Mouse (Mus musculus) midbrain, embryonic 14.5 days (tissue): ENCODE measurements at regions not wholly inside any gene's neighbourhood (a gene's known extent, or its start where the extent isn't known, plus 50 kb on each side); places are given as distances from the start of the nearest gene placed in this dataset.

Experiments used
- ATAC-seq: fragments of 200-750 bp; cut with Nextera tagmentation; 2 replicates; pipeline ENCODE4 v1.8.0; 2017; ENCODE audit warnings: moderate number of reproducible peaks, moderate library complexity; ENCODE audit not compliant: low FRiP score, low TSS enrichment
- DNase-seq: peaks from one replicate; pipeline ENCODE4 v3.0.0-alpha.2; 2015
- H3K27ac ChIP-seq: fragments of 300-500 bp; sonication (generic); replicated peaks from 2 replicates; pipeline ENCODE4 v1.5.1; 2014; ENCODE audit warnings: mild to moderate bottlenecking, low read depth, low read length, moderate library complexity
- H3K27me3 ChIP-seq: fragments of 300-500 bp; sonication (generic); 2 replicates; pipeline ENCODE4 v1.6.1; 2014; ENCODE audit warnings: low read length, control low read depth, mixed read lengths; ENCODE audit not compliant: control insufficient read depth, insufficient read depth
- H3K36me3 ChIP-seq: fragments of 300-500 bp; sonication (generic); 2 replicates; pipeline ENCODE4 v1.6.1; 2014; ENCODE audit warnings: low read length, control low read depth; ENCODE audit not compliant: control insufficient read depth, insufficient read depth
- H3K4me1 ChIP-seq: fragments of 300-500 bp; sonication (generic); 2 replicates; pipeline ENCODE4 v1.6.1; 2014; ENCODE audit warnings: mild to moderate bottlenecking, antibody characterized with exemption, low read length, control low read depth; ENCODE audit not compliant: control insufficient read depth, insufficient read depth
- H3K4me2 ChIP-seq: fragments of 300-500 bp; sonication (generic); 2 replicates; pipeline ENCODE4 v1.6.1; 2014; ENCODE audit warnings: mild to moderate bottlenecking, low read length, moderate library complexity
- H3K4me3 ChIP-seq: fragments of 300-500 bp; sonication (generic); replicated peaks from 2 replicates; pipeline ENCODE4 v1.5.1; 2014; ENCODE audit warnings: low read depth, low read length
- H3K9ac ChIP-seq: fragments of 300-500 bp; sonication (generic); replicated peaks from 2 replicates; pipeline ENCODE4 v1.6.1; 2014; ENCODE audit warnings: mild to moderate bottlenecking, low read length, moderate library complexity
- H3K9me3 ChIP-seq: fragments of 300-500 bp; sonication (generic); 2 replicates; pipeline ENCODE4 v1.6.1; 2016; ENCODE audit warnings: low read length, control low read depth, mixed read lengths; ENCODE audit not compliant: control insufficient read depth
- WGBS: fragments of 180-500 bp; shearing (Covaris S2); extraction: QIAGEN DNeasy Blood & Tissue Kit; methylation state at CpG from one replicate; pipeline ENCODE4 v1.1.7; 2014; 5-methylcytosine and 5-hydroxymethylcytosine counted together

DNA sequence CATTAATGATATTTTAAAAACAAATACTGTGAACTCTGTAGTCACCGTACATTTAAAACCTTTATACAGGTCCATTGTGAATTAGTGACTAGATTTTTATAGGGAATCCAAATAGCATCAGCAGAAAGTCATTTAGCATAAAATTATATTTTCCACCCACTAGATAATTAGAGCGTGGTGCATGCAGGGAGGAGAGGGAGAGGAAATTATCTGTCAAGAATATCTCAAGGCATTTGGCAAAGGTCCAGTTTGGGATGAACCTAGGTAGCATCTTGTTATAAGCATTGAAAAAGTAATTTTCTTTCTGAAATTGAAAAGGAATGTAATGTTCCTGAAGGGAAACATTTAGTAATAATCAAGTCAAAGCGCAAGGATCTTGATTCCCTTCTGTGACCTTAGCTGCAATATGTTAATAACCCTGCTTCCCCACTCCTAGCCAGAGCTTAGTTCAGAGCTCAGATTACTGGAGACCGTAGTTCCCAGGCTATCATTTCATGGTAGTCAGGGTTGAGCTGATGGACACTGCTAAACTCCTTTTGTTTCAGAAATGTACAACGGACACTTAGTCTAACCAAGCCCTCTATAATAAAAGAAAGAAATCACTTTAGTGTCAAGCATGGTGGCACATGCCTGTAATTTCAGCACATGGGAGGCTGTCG is 200.8 kb upstream of the Slc39a10 start:
- H3K9ac ChIP-seq = no peak overlapping the region
- no peak overlapping the region for H3K27ac ChIP-seq
- H3K27me3 ChIP-seq = no peaks in the 10 kb centered on the region
- WGBS = 37% methylated on average over 6 of the region's 6 CpGs
- H3K4me3 ChIP-seq = no peak overlapping the region
- no peaks in the 10 kb centered on the region; the same call in 1 of the 2 replicates for H3K4me1 ChIP-seq
- H3K36me3 ChIP-seq = no peaks in the 10 kb centered on the region
- H3K9me3 ChIP-seq = no peaks in the 10 kb centered on the region
- peak; percentile 44; the same call in 1 of the 2 replicates for ATAC-seq
- peak; percentile 58 for DNase-seq
- H3K4me2 ChIP-seq = no peak overlapping the region

DNA sequence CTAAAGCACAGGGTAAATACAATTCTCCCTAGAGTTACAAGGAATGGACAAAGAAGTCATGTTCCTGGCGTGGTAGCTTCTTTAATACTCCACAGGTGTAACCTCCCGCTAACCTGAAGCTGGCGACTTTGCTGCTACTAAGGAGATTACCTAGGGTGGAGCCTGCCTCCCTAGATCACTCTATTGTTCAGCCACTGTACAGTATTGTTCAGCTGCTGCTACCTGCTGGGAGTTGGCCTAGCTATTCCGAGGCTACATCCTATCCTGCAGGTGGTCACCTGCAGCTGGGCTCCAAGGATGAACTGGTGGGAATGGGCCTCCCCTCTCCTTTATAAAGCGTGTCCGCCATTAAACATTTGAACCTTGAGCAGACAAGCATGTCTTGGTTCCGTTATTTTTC is 183.8 kb upstream of the Slc39a10 start:
- Histone ChIP-seq H3K9ac (no peak overlapping the region), H3K4me2 (no peak overlapping the region), H3K27me3 (no peaks in the 10 kb centered on the region), H3K36me3 (no peaks in the 10 kb centered on the region), H3K4me1 (no peaks in the 10 kb centered on the region), H3K9me3 (no peaks in the 10 kb centered on the region; the same call in 1 of the 2 replicates), H3K4me3 (no peak overlapping the region), H3K27ac (no peak overlapping the region)
- ATAC-seq = no peak
- WGBS = 87% methylated on average over 7 of the region's 7 CpGs
- DNase-seq = no peak

DNA sequence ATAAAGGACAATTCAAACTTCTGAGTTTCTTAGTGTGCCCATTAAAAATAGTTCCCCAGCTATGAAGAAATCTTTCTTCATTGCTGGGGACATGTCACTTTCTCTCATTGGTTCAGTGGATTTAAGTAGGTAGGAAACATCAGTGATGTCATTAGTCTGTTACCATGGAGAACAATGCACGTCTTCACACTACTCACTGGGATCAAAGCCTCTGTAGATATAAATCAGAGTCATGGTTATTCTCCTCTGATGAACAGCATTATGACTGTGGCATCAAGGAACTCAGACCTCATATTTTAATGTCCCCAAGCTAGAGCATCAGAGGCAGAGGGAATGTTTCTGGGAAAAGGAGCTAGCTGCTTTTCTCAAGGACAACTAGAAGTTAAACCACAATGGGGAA is 165.5 kb upstream of the Slc39a10 start:
- ATAC-seq (no peak), DNase-seq (no peak)
- Histone ChIP-seq H3K27ac (no peak overlapping the region), H3K9me3 (no peaks in the 10 kb centered on the region), H3K4me3 (no peak overlapping the region), H3K36me3 (no peaks in the 10 kb centered on the region), H3K4me1 (no peaks in the 10 kb centered on the region), H3K4me2 (no peak overlapping the region), H3K9ac (no peak overlapping the region), H3K27me3 (no peaks in the 10 kb centered on the region)
- 49% methylated on average over 1 of the region's 1 CpGs for WGBS

GRCm38 (mm10) chr1:47057344-47057743 is 164.7 kb upstream of the Slc39a10 start:
- WGBS = 73% methylated on average over 3 of the region's 3 CpGs
- H3K27ac ChIP-seq = no peak overlapping the region
- H3K9me3 ChIP-seq = no peaks in the 10 kb centered on the region
- no peaks in the 10 kb centered on the region for H3K36me3 ChIP-seq
- H3K4me2 ChIP-seq = no peak overlapping the region
- no peaks in the 10 kb centered on the region for H3K4me1 ChIP-seq
- DNase-seq = no peak
- no peaks in the 10 kb centered on the region for H3K27me3 ChIP-seq
- H3K4me3 ChIP-seq = no peak overlapping the region
- no peak overlapping the region for H3K9ac ChIP-seq
- ATAC-seq = no peak

GRCm38 (mm10) chr1:47051109-47051508 is 158.5 kb upstream of the Slc39a10 start:
- Histone ChIP-seq H3K9me3 (no peaks in the 10 kb centered on the region), H3K27me3 (no peaks in the 10 kb centered on the region), H3K36me3 (no peaks in the 10 kb centered on the region), H3K9ac (no peak overlapping the region), H3K4me3 (no peak overlapping the region), H3K27ac (no peak overlapping the region), H3K4me1 (no peaks in the 10 kb centered on the region), H3K4me2 (no peak overlapping the region)
- ATAC-seq (no peak), DNase-seq (no peak)

DNA sequence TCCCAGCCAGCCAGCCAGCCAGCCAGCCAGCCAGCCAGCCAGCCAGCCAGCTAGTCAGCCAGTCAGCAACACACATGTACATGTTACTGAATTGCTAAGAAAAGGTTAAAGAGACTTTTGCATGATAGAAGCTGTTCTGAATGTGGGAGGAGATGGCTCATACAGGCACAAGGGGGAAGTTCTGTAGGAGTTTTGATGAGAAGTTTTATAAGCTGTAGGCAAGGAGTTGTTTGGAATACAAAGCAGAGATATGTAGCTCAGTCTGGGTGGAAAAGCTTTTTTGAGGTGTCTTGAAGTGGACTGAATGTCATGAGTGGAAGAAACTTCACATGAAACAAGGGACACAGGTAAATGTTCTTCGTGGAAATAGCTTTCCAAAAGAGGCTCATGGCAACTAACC is 157.8 kb upstream of the Slc39a10 start:
- no peak for ATAC-seq
- Histone ChIP-seq H3K9ac (no peak overlapping the region), H3K4me1 (no peaks in the 10 kb centered on the region), H3K4me3 (no peak overlapping the region), H3K36me3 (no peaks in the 10 kb centered on the region), H3K27ac (no peak overlapping the region), H3K9me3 (no peaks in the 10 kb centered on the region), H3K4me2 (no peak overlapping the region), H3K27me3 (no peaks in the 10 kb centered on the region)
- DNase-seq = no peak
- WGBS = 84% methylated on average over 1 of the region's 1 CpGs

DNA sequence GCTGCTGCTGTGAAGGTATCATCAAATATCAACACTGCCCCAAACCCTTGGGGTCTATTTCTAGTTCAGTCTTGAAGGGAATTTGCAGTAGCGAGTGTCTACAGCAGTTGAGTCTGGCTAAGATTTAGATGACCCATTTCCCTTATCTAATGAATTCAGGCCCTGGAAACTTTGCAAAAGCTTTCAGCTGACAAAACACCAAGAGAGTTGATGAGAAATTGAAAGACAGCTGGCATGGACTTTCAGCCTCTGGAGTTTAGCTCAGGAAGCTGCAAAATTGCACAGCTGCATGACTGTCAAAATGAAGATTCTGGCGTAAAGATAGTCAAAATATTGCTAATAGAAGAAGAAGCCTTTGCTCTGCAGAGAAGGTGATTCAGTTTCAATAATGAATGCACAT is 144.9 kb upstream of the Slc39a10 start:
- H3K9me3 ChIP-seq = no peaks in the 10 kb centered on the region
- no peak for DNase-seq
- no peak overlapping the region for H3K4me2 ChIP-seq
- no peak overlapping the region for H3K9ac ChIP-seq
- WGBS = 87% methylated on average over 2 of the region's 2 CpGs
- H3K27me3 ChIP-seq = no peaks in the 10 kb centered on the region
- H3K4me1 ChIP-seq = no peaks in the 10 kb centered on the region
- H3K36me3 ChIP-seq = no peaks in the 10 kb centered on the region
- no peak for ATAC-seq
- H3K27ac ChIP-seq = no peak overlapping the region
- no peak overlapping the region for H3K4me3 ChIP-seq

GRCm38 (mm10) chr1:47019356-47019755 is 126.7 kb upstream of the Slc39a10 start:
- DNase-seq (peak; percentile 14), ATAC-seq (no peak)
- Histone ChIP-seq H3K27me3 (no peaks in the 10 kb centered on the region), H3K4me2 (no peak overlapping the region), H3K4me1 (no peaks in the 10 kb centered on the region), H3K36me3 (no peaks in the 10 kb centered on the region), H3K9ac (no peak overlapping the region), H3K27ac (no peak overlapping the region), H3K9me3 (no peaks in the 10 kb centered on the region), H3K4me3 (no peak overlapping the region)
- 27% methylated on average over 1 of the region's 1 CpGs for WGBS

- Histone ChIP-seq H3K4me3 (no peak overlapping the region), H3K27me3 (no peaks in the 10 kb centered on the region), H3K27ac (no peak overlapping the region), H3K9me3 (no peaks in the 10 kb centered on the region), H3K36me3 (no peaks in the 10 kb centered on the region), H3K9ac (no peak overlapping the region), H3K4me2 (no peak overlapping the region), H3K4me1 (no peaks in the 10 kb centered on the region)
- whole genome bisulfite sequencing = 92% methylated on average over 1 of the region's 1 CpGs
- no peak for DNase-seq
- ATAC-seq = no peak
These were observed 121.9 kb upstream of the Slc39a10 start for GRCm38 (mm10) chr1:47014526-47014925.
